Mouse (Mus musculus): ENCODE measurements at regions not wholly inside any gene's neighbourhood (a gene's known extent, or its start where the extent isn't known, plus 50 kb on each side); places are given as distances from the start of the nearest gene placed in this dataset.
"Not testable (repeated sequence)": the region's sequence is repeated elsewhere in the genome, so short reads cannot be mapped to it uniquely, and the experiment has no call there.

- no peaks in the 10 kb centered on the region for H3K27me3 ChIP-seq (replicated peaks; ENCODE audit: control insufficient read depth, insufficient read depth, low read length)
- H3K36me3 ChIP-seq (ENCODE audit: control insufficient read depth, insufficient read depth, low read length) = no peaks in the 10 kb centered on the region
- no peaks in the 10 kb centered on the region for H3K4me1 ChIP-seq (ENCODE audit: control insufficient read depth, insufficient read depth, low read length)
- H3K9me3 ChIP-seq (replicated peaks; ENCODE audit: control insufficient read depth, low read length) = no peaks in the 10 kb centered on the region
- DNase-seq (ENCODE audit: low spot score) (peak; percentile 25), ATAC-seq (no peak)
- no peak overlapping the region for H3K4me3 ChIP-seq (ENCODE audit: low read depth, low read length)
- H3K27ac ChIP-seq (ENCODE audit: low read depth, low read length) = no peak overlapping the region
- H3K9ac ChIP-seq (ENCODE audit: low read length) = no peak overlapping the region
- 72% methylated on average over 5 of the region's 5 CpGs for whole genome bisulfite sequencing
- no peak overlapping the region for H3K4me2 ChIP-seq (ENCODE audit: low read length)
Observed at GRCm38 (mm10) chr8:5285708-5286161, 180.6 kb upstream of the Slc10a2 start.

GRCm38 (mm10) chr8:5283799-5284198, 178.6 kb upstream of the Slc10a2 start:
- DNase-seq (ENCODE audit: low spot score) (no peak), ATAC-seq (no peak)
- Histone ChIP-seq H3K27me3 (replicated peaks; ENCODE audit: control insufficient read depth, insufficient read depth, low read length) (no peaks in the 10 kb centered on the region), H3K36me3 (ENCODE audit: control insufficient read depth, insufficient read depth, low read length) (no peaks in the 10 kb centered on the region), H3K27ac (ENCODE audit: low read depth, low read length) (no peak overlapping the region), H3K4me2 (ENCODE audit: low read length) (no peak overlapping the region), H3K9ac (ENCODE audit: low read length) (no peak overlapping the region), H3K9me3 (replicated peaks; ENCODE audit: control insufficient read depth, low read length) (no peaks in the 10 kb centered on the region), H3K4me1 (ENCODE audit: control insufficient read depth, insufficient read depth, low read length) (no peaks in the 10 kb centered on the region), H3K4me3 (ENCODE audit: low read depth, low read length) (no peak overlapping the region)

GRCm38 (mm10) chr8:5262316-5262715, 157.2 kb upstream of the Slc10a2 start:
- H3K27ac ChIP-seq (ENCODE audit: low read depth, low read length) = no peak overlapping the region
- peak; percentile 29 for DNase-seq (ENCODE audit: low spot score)
- 74% methylated on average over 1 of the region's 1 CpGs for WGBS
- no peaks in the 10 kb centered on the region for H3K27me3 ChIP-seq (replicated peaks; ENCODE audit: control insufficient read depth, insufficient read depth, low read length)
- H3K4me3 ChIP-seq (ENCODE audit: low read depth, low read length) = no peak overlapping the region
- H3K9me3 ChIP-seq (replicated peaks; ENCODE audit: control insufficient read depth, low read length) = no peaks in the 10 kb centered on the region
- no peaks in the 10 kb centered on the region for H3K4me1 ChIP-seq (ENCODE audit: control insufficient read depth, insufficient read depth, low read length)
- no peak overlapping the region for H3K4me2 ChIP-seq (ENCODE audit: low read length)
- no peaks in the 10 kb centered on the region for H3K36me3 ChIP-seq (ENCODE audit: control insufficient read depth, insufficient read depth, low read length)
- no peak for ATAC-seq
- no peak overlapping the region for H3K9ac ChIP-seq (ENCODE audit: low read length)

GRCm38 (mm10) chr8:5241871-5242270, 136.7 kb upstream of the Slc10a2 start:
- not testable (repeated sequence) for H3K27me3 ChIP-seq (replicated peaks; ENCODE audit: control insufficient read depth, insufficient read depth, low read length); H3K4me2 ChIP-seq (ENCODE audit: low read length); H3K4me3 ChIP-seq (ENCODE audit: low read depth, low read length); H3K27ac ChIP-seq (ENCODE audit: low read depth, low read length); H3K4me1 ChIP-seq (ENCODE audit: control insufficient read depth, insufficient read depth, low read length); H3K9ac ChIP-seq (ENCODE audit: low read length); H3K9me3 ChIP-seq (replicated peaks; ENCODE audit: control insufficient read depth, low read length); ATAC-seq; DNase-seq (ENCODE audit: low spot score); H3K36me3 ChIP-seq (ENCODE audit: control insufficient read depth, insufficient read depth, low read length)
- WGBS = 98% methylated on average over 19 of the region's 22 CpGs

Measured in forebrain, embryonic 14.5 days (tissue).